Mouse (Mus musculus) kidney, adult 8-10 months (tissue): ENCODE results near the gene Vps8.
A peak's percentile ranks its signal among the peaks of the same experiment; 100 is the strongest.

Source experiments
- DNase-seq, 2 experiments: peaks; one replicate each; pipeline ENCODE4 v3.0.0; 2022

The Vps8 gene

DNA sequence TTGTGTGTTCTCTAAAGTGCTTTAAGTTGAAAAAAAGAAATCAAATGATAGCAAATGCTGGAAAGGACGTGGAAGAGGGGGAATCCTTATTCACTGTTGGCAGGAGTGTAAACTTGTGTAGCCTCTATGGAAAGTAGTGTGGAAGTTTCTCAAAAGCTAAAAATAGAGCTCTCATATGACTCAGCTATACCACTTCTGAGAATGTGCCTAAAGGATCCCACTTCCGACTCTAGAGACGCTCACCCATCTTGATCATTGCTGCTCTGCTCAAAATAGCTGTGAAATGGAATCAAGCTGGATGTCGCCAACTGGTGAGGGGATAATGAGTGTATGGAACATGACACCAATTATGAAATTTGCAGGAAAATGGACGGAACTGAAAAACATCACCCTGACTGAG, 264.5 kb downstream of the Vps8 start:
- no peak for DNase-seq

DNA sequence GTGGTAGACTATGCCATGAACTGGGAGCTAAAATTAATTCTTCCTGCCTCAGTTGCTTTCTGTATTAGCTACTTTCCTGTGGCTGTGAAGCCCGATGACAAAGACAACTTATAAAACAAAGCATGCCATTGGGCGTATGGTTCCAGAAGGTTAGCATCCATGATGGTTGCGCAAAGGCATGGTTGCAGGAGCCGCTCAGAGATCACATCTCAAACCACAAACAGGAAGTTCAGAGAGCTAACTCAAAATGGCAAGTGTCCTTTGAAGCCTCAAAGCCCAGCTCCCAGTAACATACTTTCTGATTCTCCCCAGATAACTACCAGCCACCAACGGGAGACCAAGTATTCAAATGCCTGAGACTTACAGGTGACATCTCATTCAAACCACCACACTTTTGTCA, 266.2 kb downstream of the Vps8 start:
- DNase-seq: no peak

DNA sequence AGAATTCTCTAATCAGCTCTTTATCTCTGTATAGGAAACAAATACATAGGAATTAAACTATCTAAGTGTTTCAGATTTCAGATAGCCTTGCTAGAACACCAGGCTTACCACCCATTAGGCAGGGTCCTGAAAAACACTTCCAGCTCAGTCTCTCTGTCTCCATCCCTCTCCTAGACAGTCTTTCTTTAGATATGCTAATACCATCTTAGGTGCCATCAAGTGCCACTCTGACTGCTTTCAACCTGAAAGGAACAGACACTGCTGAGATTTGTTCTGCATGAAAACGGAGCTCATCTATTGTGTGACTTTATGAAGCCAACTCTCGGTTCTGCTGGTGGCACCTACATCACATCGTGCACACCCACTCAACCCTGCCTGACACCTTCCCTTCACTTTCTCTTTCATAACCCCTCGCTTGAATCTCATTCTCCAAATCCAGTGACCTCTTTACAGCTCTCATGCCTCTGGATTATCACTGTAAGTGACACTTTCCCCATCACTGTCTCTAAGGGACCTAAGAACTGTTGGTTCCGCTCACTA, 267.4 kb downstream of the Vps8 start:
- no peak for DNase-seq

DNA sequence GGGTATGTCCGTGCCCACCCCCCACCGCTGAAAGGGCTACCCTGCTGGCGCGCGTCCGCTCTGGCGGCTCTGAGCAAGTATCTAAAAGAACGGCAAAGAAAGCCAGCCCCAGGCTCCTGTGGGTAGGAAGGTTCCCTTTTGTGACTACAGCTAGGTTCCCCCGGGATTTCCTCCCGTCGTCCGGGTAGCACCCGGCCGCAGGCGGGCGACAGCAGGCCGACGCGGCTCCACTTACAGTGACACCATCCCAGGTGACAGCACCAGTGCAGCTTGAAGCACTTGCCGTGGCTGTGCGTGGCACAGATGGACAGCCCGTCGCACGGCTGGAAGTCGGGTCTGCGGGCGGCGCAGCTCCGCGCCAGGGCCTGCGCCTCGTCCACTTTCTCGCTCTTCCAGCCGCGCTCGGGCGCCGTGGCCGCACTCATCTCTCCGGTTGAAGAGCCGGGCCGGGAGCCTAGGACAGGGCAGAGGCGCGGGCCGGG, 271.1 kb downstream of the Vps8 start:
- DNase-seq: peak; percentile 13 to 49
